Mouse (Mus musculus) lung, postnatal 0 days (tissue): ENCODE results near the gene Gm13289. TPM values are rescaled to one million over a fixed set of nuclear protein-coding genes. Genes with fewer than 3 reads are reported as not detected.
"Not testable (repeated sequence)": the region's sequence is repeated elsewhere in the genome, so short reads cannot be mapped to it uniquely, and the experiment has no call there.

Experiments
- ATAC-seq: fragments of 200-750 bp; cut with Nextera tagmentation; 2 replicates; pipeline ENCODE4 v1.8.0; 2017; ENCODE audit warnings: moderate library complexity
- DNase-seq: peaks from one replicate; pipeline ENCODE4 v3.0.0-alpha.2; 2016; ENCODE audit warnings: low spot score
- H3K27ac ChIP-seq: fragments of 300-500 bp; sonication (generic); 2 replicates; pipeline ENCODE4 v1.5.1; 2014; ENCODE audit warnings: antibody characterized with exemption, mild to moderate bottlenecking, low read length, mixed read lengths
- H3K27me3 ChIP-seq: fragments of 300-500 bp; sonication (generic); replicated peaks from 2 replicates; pipeline ENCODE4 v1.6.1; 2014; ENCODE audit warnings: low read length, mixed read lengths; ENCODE audit not compliant: insufficient read depth
- H3K36me3 ChIP-seq: fragments of 300-500 bp; sonication (generic); 2 replicates; pipeline ENCODE4 v1.6.1; 2014; ENCODE audit warnings: low read length, mixed read lengths; ENCODE audit not compliant: insufficient read depth
- H3K4me1 ChIP-seq: fragments of 300-500 bp; sonication (generic); 2 replicates; pipeline ENCODE4 v1.6.1; 2014; ENCODE audit warnings: antibody characterized with exemption, low read depth, low read length, mixed read lengths; ENCODE audit not compliant: insufficient read depth
- H3K4me2 ChIP-seq: fragments of 300-500 bp; sonication (generic); replicated peaks from 2 replicates; pipeline ENCODE4 v1.6.1; 2014; ENCODE audit warnings: low read depth, mild to moderate bottlenecking, low read length, moderate library complexity, mixed read lengths
- H3K4me3 ChIP-seq: fragments of 300-500 bp; sonication (generic); 2 replicates; pipeline ENCODE4 v1.5.1; 2014; ENCODE audit warnings: low read depth, low read length
- H3K9ac ChIP-seq: fragments of 300-500 bp; sonication (generic); replicated peaks from 2 replicates; pipeline ENCODE4 v1.6.1; 2014; ENCODE audit warnings: low read depth, mild to moderate bottlenecking
- H3K9me3 ChIP-seq: fragments of 300-500 bp; sonication (generic); 2 replicates; pipeline ENCODE4 v1.6.1; 2016; ENCODE audit warnings: low read length, mixed read lengths
- CTCF ChIP-seq: IDR thresholded peaks from 2 replicates; pipeline ENCODE4 v1.5.1; 2016; ENCODE audit warnings: antibody characterized with exemption, mild to moderate bottlenecking
- whole genome bisulfite sequencing: fragments of 180-500 bp; shearing (Covaris S2); extraction: QIAGEN DNeasy Blood & Tissue Kit; methylation state at CpG from one replicate; pipeline ENCODE4 v1.1.7; 2014; 5-methylcytosine and 5-hydroxymethylcytosine counted together
- polyA plus RNA-seq: library from polyadenylated mRNA; unstranded; fragments of >200 nt; fragmentation: Nextera tagmentation; extraction: Ambion mirVana; gene quantifications from 2 replicates; pipeline ENCODE4 v1.2.1, GENCODE M21; 2015

The Gm13289 gene
- polyA plus RNA-seq, 1 experiment from 2014 or later = not detected

DNA sequence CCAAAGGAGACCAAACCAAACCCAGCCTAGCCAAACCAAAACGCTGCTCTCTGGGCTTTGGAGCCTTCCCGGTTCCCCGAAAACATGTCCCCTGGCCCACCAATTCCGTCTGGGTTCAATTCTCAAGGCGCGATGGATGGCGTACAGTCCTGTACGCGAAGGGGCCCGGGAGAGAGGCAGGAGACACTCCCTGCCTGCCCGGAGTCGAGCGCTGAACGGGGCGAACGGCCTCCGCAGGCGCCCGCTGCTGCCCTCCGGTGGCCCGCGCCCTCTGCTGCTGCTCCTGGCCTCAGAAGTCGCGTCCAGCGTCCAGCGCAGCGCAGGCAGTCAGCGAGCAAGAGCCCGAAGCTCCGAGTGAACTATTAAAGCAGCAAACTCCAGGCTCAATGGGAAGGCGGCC lies 5.6 kb downstream of the Gm13289 start:
- not testable (repeated sequence) for H3K4me3 ChIP-seq, H3K9me3 ChIP-seq, ATAC-seq, H3K4me1 ChIP-seq, H3K27ac ChIP-seq, H3K9ac ChIP-seq, H3K27me3 ChIP-seq, H3K36me3 ChIP-seq, DNase-seq
- peak; percentile 26; the same call in 1 of the 2 replicates for TF ChIP-seq CTCF
- 2% methylated on average over 10 of the region's 31 CpGs for WGBS
- H3K4me2 ChIP-seq = 0 out of 2 replicates have a peak overlapping the region, but pooled peaks have one; percentile 28

- not testable (repeated sequence) for H3K27ac ChIP-seq, H3K4me1 ChIP-seq, H3K9ac ChIP-seq, H3K4me3 ChIP-seq, H3K27me3 ChIP-seq, ATAC-seq, H3K4me2 ChIP-seq, DNase-seq, H3K9me3 ChIP-seq, H3K36me3 ChIP-seq
- no CpG with 5 or more reads among the region's 27 CpGs for WGBS
Measured at GRCm38 (mm10) chr4:88785409-88785808, 8.7 kb downstream of the Gm13289 start, which contains the start of gene Gm13276. Gm13276 (plus strand) TSS chr4:88785709.

DNA sequence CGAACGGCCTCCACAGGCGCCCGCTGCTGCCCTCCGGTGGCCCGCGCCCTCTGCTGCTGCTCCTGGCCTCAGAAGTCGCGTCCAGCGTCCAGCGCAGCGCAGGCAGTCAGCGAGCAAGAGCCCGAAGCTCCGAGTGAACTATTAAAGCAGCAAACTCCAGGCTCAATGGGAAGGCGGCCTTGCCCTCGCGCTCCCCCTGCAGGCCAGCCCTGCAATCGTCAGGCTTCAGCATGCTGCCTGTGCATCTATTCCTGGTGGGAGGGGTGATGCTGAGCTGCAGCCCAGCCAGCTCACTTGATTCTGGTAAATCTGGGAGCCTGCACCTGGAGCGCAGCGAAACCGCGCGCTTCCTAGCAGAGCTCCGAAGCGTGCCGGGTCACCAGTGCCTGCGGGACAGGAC lies 11.7 kb downstream of the Gm13289 start, which contains the start of gene Gm13277:
TSS of gene Gm13277 (plus strand) at position 231 of the 400 bp plus-strand sequence.
- H3K27ac ChIP-seq, H3K4me2 ChIP-seq, H3K27me3 ChIP-seq, H3K9ac ChIP-seq, H3K36me3 ChIP-seq, H3K9me3 ChIP-seq, H3K4me1 ChIP-seq, DNase-seq, H3K4me3 ChIP-seq, ATAC-seq: not testable (repeated sequence)
- peak; percentile 60 for TF ChIP-seq CTCF
- no CpG with 5 or more reads among the region's 28 CpGs for WGBS

DNA sequence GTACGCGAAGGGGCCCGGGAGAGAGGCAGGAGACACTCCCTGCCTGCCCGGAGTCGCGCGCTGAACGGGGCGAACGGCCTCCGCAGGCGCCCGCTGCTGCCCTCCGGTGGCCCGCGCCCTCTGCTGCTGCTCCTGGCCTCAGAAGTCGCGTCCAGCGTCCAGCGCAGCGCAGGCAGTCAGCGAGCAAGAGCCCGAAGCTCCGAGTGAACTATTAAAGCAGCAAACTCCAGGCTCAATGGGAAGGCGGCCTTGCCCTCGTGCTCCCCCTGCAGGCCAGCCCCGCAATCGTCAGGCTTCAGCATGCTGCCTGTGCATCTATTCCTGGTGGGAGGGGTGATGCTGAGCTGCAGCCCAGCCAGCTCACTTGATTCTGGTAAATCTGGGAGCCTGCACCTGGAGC lies 14.5 kb downstream of the Gm13289 start, which contains the start of gene Gm13278:
TSS of gene Gm13278 (plus strand) at position 301 of the 400 bp plus-strand sequence.
- not testable (repeated sequence) for H3K4me3 ChIP-seq, ATAC-seq, H3K36me3 ChIP-seq, H3K9ac ChIP-seq, H3K4me2 ChIP-seq, H3K27ac ChIP-seq, H3K4me1 ChIP-seq, H3K9me3 ChIP-seq, DNase-seq, H3K27me3 ChIP-seq
- no CpG with 5 or more reads among the region's 28 CpGs for WGBS

GRCm38 (mm10) chr4:88793936-88794675 lies 17.4 kb downstream of the Gm13289 start, which contains the start of gene Gm13275:
Gm13275 (plus strand) TSS chr4:88794487.
- H3K4me1 ChIP-seq, H3K4me2 ChIP-seq, ATAC-seq, H3K9ac ChIP-seq, H3K36me3 ChIP-seq, DNase-seq, H3K27me3 ChIP-seq, H3K9me3 ChIP-seq, H3K27ac ChIP-seq, H3K4me3 ChIP-seq: not testable (repeated sequence)
- peak; percentile 49 for TF ChIP-seq CTCF
- 0% methylated on average over 6 of the region's 52 CpGs for WGBS

- not testable (repeated sequence) for H3K27me3 ChIP-seq, H3K4me3 ChIP-seq, H3K9ac ChIP-seq, H3K9me3 ChIP-seq, H3K36me3 ChIP-seq, H3K27ac ChIP-seq, ATAC-seq, H3K4me1 ChIP-seq, H3K4me2 ChIP-seq, DNase-seq
- WGBS = no CpG with 5 or more reads among the region's 28 CpGs
Measured at GRCm38 (mm10) chr4:88797097-88797496, 20.4 kb downstream of the Gm13289 start, which contains the start of gene Gm13279. Gm13279 (plus strand) TSS chr4:88797397.

DNA sequence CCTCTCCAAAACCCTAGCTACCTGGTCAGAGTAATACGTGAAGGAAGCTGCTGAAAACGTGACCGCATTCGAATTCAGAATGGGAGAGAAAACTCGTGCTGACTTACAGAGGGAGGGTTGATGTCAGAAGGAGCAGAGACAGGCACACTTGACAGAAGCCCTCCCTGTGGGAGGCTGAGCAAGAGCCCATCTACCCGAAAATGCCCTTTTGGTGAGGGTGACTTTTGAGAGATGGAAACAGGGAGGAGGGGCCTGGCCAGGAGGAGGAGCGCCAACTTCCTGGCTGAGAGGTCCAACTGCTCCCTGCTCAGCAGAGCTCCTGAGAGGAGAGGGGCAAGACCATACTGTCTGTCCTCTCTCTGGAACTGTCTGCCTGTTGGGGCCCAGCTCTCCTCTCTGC lies 22.6 kb downstream of the Gm13289 start, which contains the start of gene Gm13285:
TSS of gene Gm13285 (plus strand) at position 301 of the 400 bp plus-strand sequence.
- ATAC-seq, H3K9me3 ChIP-seq, H3K27me3 ChIP-seq, H3K36me3 ChIP-seq, H3K4me1 ChIP-seq, H3K4me2 ChIP-seq, H3K4me3 ChIP-seq, DNase-seq, H3K27ac ChIP-seq, H3K9ac ChIP-seq: not testable (repeated sequence)
- WGBS = 14% methylated on average over 1 of the region's 7 CpGs

DNA sequence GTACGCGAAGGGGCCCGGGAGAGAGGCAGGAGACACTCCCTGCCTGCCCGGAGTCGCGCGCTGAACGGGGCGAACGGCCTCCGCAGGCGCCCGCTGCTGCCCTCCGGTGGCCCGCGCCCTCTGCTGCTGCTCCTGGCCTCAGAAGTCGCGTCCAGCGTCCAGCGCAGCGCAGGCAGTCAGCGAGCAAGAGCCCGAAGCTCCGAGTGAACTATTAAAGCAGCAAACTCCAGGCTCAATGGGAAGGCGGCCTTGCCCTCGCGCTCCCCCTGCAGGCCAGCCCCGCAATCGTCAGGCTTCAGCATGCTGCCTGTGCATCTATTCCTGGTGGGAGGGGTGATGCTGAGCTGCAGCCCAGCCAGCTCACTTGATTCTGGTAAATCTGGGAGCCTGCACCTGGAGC lies 26.2 kb downstream of the Gm13289 start, which contains the start of gene Gm13287:
TSS of gene Gm13287 (plus strand) at position 301 of the 400 bp plus-strand sequence.
- not testable (repeated sequence) for H3K4me2 ChIP-seq, H3K4me1 ChIP-seq, H3K9ac ChIP-seq, ATAC-seq, H3K4me3 ChIP-seq, DNase-seq, H3K27me3 ChIP-seq, H3K9me3 ChIP-seq, H3K27ac ChIP-seq, H3K36me3 ChIP-seq
- no CpG with 5 or more reads among the region's 29 CpGs for WGBS

GRCm38 (mm10) chr4:88805231-88805630 lies 28.5 kb downstream of the Gm13289 start, which contains the start of gene Gm13288:
Gm13288 (plus strand) TSS chr4:88805531.
- not testable (repeated sequence) for H3K9me3 ChIP-seq, H3K27me3 ChIP-seq, H3K27ac ChIP-seq, H3K36me3 ChIP-seq, DNase-seq, ATAC-seq, H3K4me1 ChIP-seq, H3K4me2 ChIP-seq, H3K4me3 ChIP-seq, H3K9ac ChIP-seq
- WGBS = no CpG with 5 or more reads among the region's 8 CpGs
